Mouse (Mus musculus) forebrain, postnatal 0 days (tissue): Measurements from ENCODE around the gene Hk3. TPM values are rescaled to one million over a fixed set of nuclear protein-coding genes. Genes with fewer than 3 reads are reported as not detected.

ENCODE experiments used
- ATAC-seq: fragments of 200-750 bp; cut with Nextera tagmentation; 2 replicates; pipeline ENCODE4 v1.8.0; 2017; ENCODE audit warnings: mild to moderate bottlenecking, moderate library complexity
- DNase-seq: peaks from one replicate; pipeline ENCODE4 v3.0.0-alpha.2; 2015
- H3K27ac ChIP-seq: fragments of 300-500 bp; sonication (generic); 2 replicates; pipeline ENCODE4 v1.5.1; 2014; ENCODE audit warnings: low read depth, mild to moderate bottlenecking, antibody characterized with exemption, low read length, moderate library complexity, mixed read lengths
- H3K27me3 ChIP-seq: fragments of 300-500 bp; sonication (generic); 2 replicates; pipeline ENCODE4 v1.6.1; 2014; ENCODE audit warnings: mild to moderate bottlenecking, low read length, mixed read lengths; ENCODE audit not compliant: insufficient read depth
- H3K36me3 ChIP-seq: fragments of 300-500 bp; sonication (generic); 2 replicates; pipeline ENCODE4 v1.6.1; 2014; ENCODE audit warnings: mild to moderate bottlenecking, moderate library complexity; ENCODE audit not compliant: insufficient read depth
- H3K4me1 ChIP-seq: fragments of 300-500 bp; sonication (generic); 2 replicates; pipeline ENCODE4 v1.6.1; 2014; ENCODE audit warnings: antibody characterized with exemption; ENCODE audit not compliant: insufficient read depth
- H3K4me2 ChIP-seq: fragments of 300-500 bp; sonication (generic); 2 replicates; pipeline ENCODE4 v1.6.1; 2014; ENCODE audit warnings: low read depth, mild to moderate bottlenecking, moderate library complexity
- H3K4me3 ChIP-seq: fragments of 300-500 bp; sonication (generic); 2 replicates; pipeline ENCODE4 v1.5.1; 2014; ENCODE audit warnings: low read depth, low read length, mixed read lengths
- H3K9ac ChIP-seq: fragments of 300-500 bp; sonication (generic); 2 replicates; pipeline ENCODE4 v1.6.1; 2014; ENCODE audit warnings: mild to moderate bottlenecking
- H3K9me3 ChIP-seq: fragments of 300-500 bp; sonication (generic); 2 replicates; pipeline ENCODE4 v1.6.1; 2016; ENCODE audit warnings: low read length
- CTCF ChIP-seq: sonication (generic); IDR thresholded peaks from 2 replicates; pipeline ENCODE4 v1.5.1; 2016; ENCODE audit warnings: antibody characterized with exemption, control low read depth, low read depth
- WGBS: fragments of 180-500 bp; shearing (Covaris S2); extraction: QIAGEN DNeasy Blood & Tissue Kit; methylation state at CpG from one replicate; pipeline ENCODE4 v1.1.7; 2014; 5-methylcytosine and 5-hydroxymethylcytosine counted together
- polyA plus RNA-seq: library from polyadenylated mRNA; unstranded; fragments of >200 nt; fragmentation: Nextera tagmentation; extraction: Ambion mirVana; gene quantifications from 2 replicates; pipeline ENCODE4 v1.2.1, GENCODE M21; 2015
- total RNA-seq: library from RNA; depleted of rRNA; stranded (reverse); fragments of >200 nt; gene quantifications from 2 replicates; pipeline ENCODE4 v1.2.3, GENCODE M21; 2014

Gene Hk3
- total and polyA plus RNA-seq, 2 experiments from 2014 or later: 0.65 to 0.76 TPM

- no peak overlapping the region for H3K4me3 ChIP-seq
- H3K4me2 ChIP-seq: no peak overlapping the region
- H3K9ac ChIP-seq: no peak overlapping the region
- H3K9me3 ChIP-seq: no peaks in the 10 kb centered on the region
- no peak for ATAC-seq
- no peaks in the 10 kb centered on the region for H3K27me3 ChIP-seq
- no peak overlapping the region for H3K27ac ChIP-seq
- no peak for TF ChIP-seq CTCF
- no peak for DNase-seq
- peaks cover 3% of the 10 kb centered on the region; the same call in 1 of the 2 replicates for H3K4me1 ChIP-seq
- H3K36me3 ChIP-seq: peaks cover 47% of the 10 kb centered on the region
- 82% methylated on average over 11 of the region's 11 CpGs for WGBS
These were observed 16.5 kb downstream of the Hk3 start for GRCm38 (mm10) chr13:55004646-55005045.

- H3K27me3 ChIP-seq: no peaks in the 10 kb centered on the region
- H3K4me3 ChIP-seq: no peak overlapping the region
- no peaks in the 10 kb centered on the region for H3K4me1 ChIP-seq
- no peak for ATAC-seq
- TF ChIP-seq CTCF: no peak
- H3K27ac ChIP-seq: no peak overlapping the region
- no peak overlapping the region for H3K9ac ChIP-seq
- H3K36me3 ChIP-seq: peaks cover 65% of the 10 kb centered on the region
- no peak overlapping the region for H3K4me2 ChIP-seq
- no peaks in the 10 kb centered on the region for H3K9me3 ChIP-seq
- DNase-seq: no peak
- WGBS: 84% methylated on average over 10 of the region's 10 CpGs
These were observed 19.1 kb downstream of the Hk3 start for GRCm38 (mm10) chr13:55002090-55002489.

- WGBS: 65% methylated on average over 10 of the region's 10 CpGs
- DNase-seq (no peak), ATAC-seq (peak; percentile 32; the same call in 1 of the 2 replicates)
- peaks cover 62% of the 10 kb centered on the region for H3K36me3 ChIP-seq
- H3K4me3 ChIP-seq: no peak overlapping the region
- no peak overlapping the region for H3K4me2 ChIP-seq
- no peak overlapping the region for H3K27ac ChIP-seq
- no peaks in the 10 kb centered on the region for H3K4me1 ChIP-seq
- no peak for TF ChIP-seq CTCF
- H3K9ac ChIP-seq: no peak overlapping the region
- H3K27me3 ChIP-seq: no peaks in the 10 kb centered on the region
- no peaks in the 10 kb centered on the region for H3K9me3 ChIP-seq
These were observed 20.8 kb downstream of the Hk3 start for GRCm38 (mm10) chr13:55000433-55000832.

GRCm38 (mm10) chr13:54997568-54997967 lies 23.6 kb downstream of the Hk3 start:
- TF ChIP-seq CTCF: no peak
- 91% methylated on average over 8 of the region's 8 CpGs for WGBS
- ATAC-seq: no peak

GRCm38 (mm10) chr13:54995161-54995560 lies 26.0 kb downstream of the Hk3 start:
- Histone ChIP-seq H3K4me3 (no peak overlapping the region), H3K27ac (no peak overlapping the region), H3K27me3 (no peaks in the 10 kb centered on the region), H3K9me3 (no peaks in the 10 kb centered on the region), H3K36me3 (peaks cover 39% of the 10 kb centered on the region), H3K4me2 (no peak overlapping the region), H3K9ac (no peak overlapping the region), H3K4me1 (no peaks in the 10 kb centered on the region)
- ATAC-seq (no peak), DNase-seq (no peak)
- TF ChIP-seq CTCF: no peak
- WGBS: 56% methylated on average over 6 of the region's 6 CpGs

More at GRCm38 (mm10) chr13:54997568-54997967, 23.6 kb downstream of the Hk3 start:
- H3K9ac ChIP-seq: no peak overlapping the region
- H3K4me1 ChIP-seq: no peaks in the 10 kb centered on the region
- no peak for DNase-seq
- H3K4me2 ChIP-seq: no peak overlapping the region
- no peaks in the 10 kb centered on the region for H3K9me3 ChIP-seq
- H3K27ac ChIP-seq: no peak overlapping the region
- H3K36me3 ChIP-seq: peaks cover 36% of the 10 kb centered on the region; the same call in 1 of the 2 replicates
- H3K27me3 ChIP-seq: no peaks in the 10 kb centered on the region
- no peak overlapping the region for H3K4me3 ChIP-seq

GRCm38 (mm10) chr13:54994576-54994975 lies 26.6 kb downstream of the Hk3 start:
- H3K27ac ChIP-seq: no peak overlapping the region

GRCm38 (mm10) chr13:54992215-54992614 lies 29.0 kb downstream of the Hk3 start:
- no peak for ATAC-seq
- Histone ChIP-seq H3K27me3 (no peaks in the 10 kb centered on the region), H3K4me3 (no peak overlapping the region), H3K27ac (no peak overlapping the region), H3K9ac (no peak overlapping the region), H3K36me3 (peaks cover 16% of the 10 kb centered on the region), H3K9me3 (no peaks in the 10 kb centered on the region), H3K4me2 (no peak overlapping the region), H3K4me1 (no peaks in the 10 kb centered on the region)
- no peak for DNase-seq
- WGBS: 79% methylated on average over 7 of the region's 7 CpGs
- TF ChIP-seq CTCF: no peak

More at GRCm38 (mm10) chr13:54994576-54994975, 26.6 kb downstream of the Hk3 start:
- no peaks in the 10 kb centered on the region for H3K9me3 ChIP-seq
- no peak overlapping the region for H3K4me2 ChIP-seq
- ATAC-seq (no peak), DNase-seq (no peak)
- H3K36me3 ChIP-seq: peaks cover 33% of the 10 kb centered on the region
- TF ChIP-seq CTCF: no peak
- H3K4me3 ChIP-seq: no peak overlapping the region
- H3K27me3 ChIP-seq: no peaks in the 10 kb centered on the region
- no peak overlapping the region for H3K9ac ChIP-seq
- no peaks in the 10 kb centered on the region for H3K4me1 ChIP-seq
- WGBS: 15% methylated on average over 4 of the region's 4 CpGs
